Mouse (Mus musculus) adipose tissue, adult 10 weeks (tissue): ENCODE data around the gene Tagln3. TPM values are rescaled to one million over a fixed set of nuclear protein-coding genes. Genes with fewer than 3 reads are reported as not detected.

Experiments used
- polyA plus RNA-seq: library from polyadenylated mRNA; stranded (reverse); fragments of 350-450 nt; fragmentation: Illumina TruSeq; extraction: RNeasy Lipid Tissue Mini Kit (QIAGEN cat#74804); gene quantifications from one replicate; pipeline ENCODE4 v1.2.3, GENCODE M21; 2014; ENCODE audit warnings: low read depth, low replicate concordance

Tagln3 gene
- polyA plus RNA-seq, result 0.34 TPM

GRCm38 (mm10) chr16:45724061-45724741 lies at the start of gene Tagln3:
Tagln3 (minus strand) TSS chr16:45724608.

GRCm38 (mm10) chr16:45742615-45743476 lies 18.4 kb upstream of the Tagln3 start, which contains the start of gene Abhd10:
Abhd10 (minus strand) TSS chr16:45742955.

GRCm38 (mm10) chr16:45693558-45693957 lies 30.9 kb downstream of the Tagln3 start, which contains the start of gene Tmprss7:
Tmprss7 (minus strand) TSS chr16:45693658.

Other genes starting within 250 kb of the Tagln3 start
- gene Gm609, start 231.6 kb downstream of the Tagln3 start, polyA plus RNA-seq, result 2.8 TPM
- not detected for gene Gm17783, start 192.6 kb downstream of the Tagln3 start, polyA plus RNA-seq
- gene Slc9c1, start 189.3 kb downstream of the Tagln3 start, polyA plus RNA-seq, result 1.4 TPM
- 0.46 TPM for gene Gcsam, start 114.2 kb downstream of the Tagln3 start, polyA plus RNA-seq
- gene BC016579, start 70.5 kb downstream of the Tagln3 start, polyA plus RNA-seq, result 0.68 TPM
- 0.34 TPM for gene Tmprss7, start 30.9 kb downstream of the Tagln3 start, polyA plus RNA-seq
- 10.4 TPM for gene Abhd10, start 18.3 kb upstream of the Tagln3 start, polyA plus RNA-seq
- 11.7 TPM for gene Phldb2, start 229.0 kb upstream of the Tagln3 start, polyA plus RNA-seq